Mouse (Mus musculus) liver, postnatal 0 days (tissue): Measurements from ENCODE around the gene Rtn4r. TPM values are rescaled to one million over a fixed set of nuclear protein-coding genes. Genes with fewer than 3 reads are reported as not detected.

Experiments
- ATAC-seq: fragments of 200-750 bp; cut with Nextera tagmentation; 2 replicates; pipeline ENCODE4 v1.8.0; 2017; ENCODE audit warnings: mild to moderate bottlenecking, moderate library complexity
- DNase-seq: peaks from one replicate; pipeline ENCODE4 v3.0.0-alpha.2; 2016
- H3K27ac ChIP-seq: fragments of 300-500 bp; sonication (generic); 2 replicates; pipeline ENCODE4 v1.5.1; 2014; ENCODE audit warnings: antibody characterized with exemption, moderate library complexity, mild to moderate bottlenecking, low read depth
- H3K27me3 ChIP-seq: fragments of 300-500 bp; sonication (generic); 2 replicates; pipeline ENCODE4 v1.6.1; 2014; ENCODE audit warnings: low read length, control low read depth, mixed read lengths; ENCODE audit not compliant: insufficient read depth
- H3K36me3 ChIP-seq: fragments of 300-500 bp; sonication (generic); replicated peaks from 2 replicates; pipeline ENCODE4 v1.6.1; 2014; ENCODE audit warnings: mild to moderate bottlenecking, control low read depth, low read length, moderate library complexity, mixed read lengths; ENCODE audit not compliant: insufficient read depth
- H3K4me1 ChIP-seq: fragments of 300-500 bp; sonication (generic); 2 replicates; pipeline ENCODE4 v1.6.1; 2014; ENCODE audit warnings: antibody characterized with exemption, mild to moderate bottlenecking, control low read depth; ENCODE audit not compliant: insufficient read depth
- H3K4me2 ChIP-seq: fragments of 300-500 bp; sonication (generic); 2 replicates; pipeline ENCODE4 v1.6.1; 2014; ENCODE audit warnings: low read depth, mild to moderate bottlenecking, low read length, moderate library complexity, mixed read lengths
- H3K4me3 ChIP-seq: fragments of 300-500 bp; sonication (generic); 2 replicates; pipeline ENCODE4 v1.5.1; 2014; ENCODE audit warnings: low read depth, low read length
- H3K9ac ChIP-seq: fragments of 300-500 bp; sonication (generic); replicated peaks from 2 replicates; pipeline ENCODE4 v1.6.1; 2014; ENCODE audit warnings: mild to moderate bottlenecking, moderate library complexity
- H3K9me3 ChIP-seq: fragments of 300-500 bp; sonication (generic); 2 replicates; pipeline ENCODE4 v1.6.1; 2016; ENCODE audit warnings: mild to moderate bottlenecking, control low read depth, low read length, mixed read lengths
- CTCF ChIP-seq: sonication (generic); IDR thresholded peaks from 2 replicates; pipeline ENCODE4 v1.5.1; 2016; ENCODE audit warnings: antibody characterized with exemption, low read depth
- EP300 ChIP-seq: IDR thresholded peaks from 2 replicates; pipeline ENCODE4 v1.6.1; 2016; ENCODE audit warnings: antibody characterized with exemption, low read depth, mild to moderate bottlenecking
- WGBS: fragments of 180-500 bp; shearing (Covaris S2); extraction: QIAGEN DNeasy Blood & Tissue Kit; methylation state at CpG from one replicate; pipeline ENCODE4 v1.1.7; 2014; ENCODE audit not compliant: insufficient replicate concordance; 5-methylcytosine and 5-hydroxymethylcytosine counted together
- polyA plus RNA-seq: library from polyadenylated mRNA; unstranded; fragments of >200 nt; fragmentation: Nextera tagmentation; extraction: Ambion mirVana; gene quantifications from 2 replicates; pipeline ENCODE4 v1.2.1, GENCODE M21; 2015

Rtn4r gene
- 0.15 and 0.21 TPM in 2 replicates for polyA plus RNA-seq

- H3K27me3 ChIP-seq: peaks cover 30% of the 10 kb centered on the region
- H3K36me3 ChIP-seq: no peaks in the 10 kb centered on the region
- H3K9me3 ChIP-seq: no peaks in the 10 kb centered on the region
- TF ChIP-seq EP300 (no peak), CTCF (peak; percentile 47)
- ATAC-seq (peak; percentile 72), DNase-seq (peak; percentile 62)
- WGBS: under 1% methylated on average over 74 of the region's 96 CpGs
- H3K4me3 ChIP-seq: peak within 1 kb of the TSS; percentile 60
- H3K27ac ChIP-seq: no peak within 1 kb of the TSS
- H3K4me2 ChIP-seq: peak within 1 kb of the TSS; percentile 84
- H3K9ac ChIP-seq: no peak within 1 kb of the TSS
- H3K4me1 ChIP-seq: no peaks in the 10 kb centered on the region; the same call in 1 of the 2 replicates
These were observed at the start of gene Rtn4r for GRCm38 (mm10) chr16:18127241-18127861. TSS of gene Rtn4r (plus strand) at chr16:18127642.

DNA sequence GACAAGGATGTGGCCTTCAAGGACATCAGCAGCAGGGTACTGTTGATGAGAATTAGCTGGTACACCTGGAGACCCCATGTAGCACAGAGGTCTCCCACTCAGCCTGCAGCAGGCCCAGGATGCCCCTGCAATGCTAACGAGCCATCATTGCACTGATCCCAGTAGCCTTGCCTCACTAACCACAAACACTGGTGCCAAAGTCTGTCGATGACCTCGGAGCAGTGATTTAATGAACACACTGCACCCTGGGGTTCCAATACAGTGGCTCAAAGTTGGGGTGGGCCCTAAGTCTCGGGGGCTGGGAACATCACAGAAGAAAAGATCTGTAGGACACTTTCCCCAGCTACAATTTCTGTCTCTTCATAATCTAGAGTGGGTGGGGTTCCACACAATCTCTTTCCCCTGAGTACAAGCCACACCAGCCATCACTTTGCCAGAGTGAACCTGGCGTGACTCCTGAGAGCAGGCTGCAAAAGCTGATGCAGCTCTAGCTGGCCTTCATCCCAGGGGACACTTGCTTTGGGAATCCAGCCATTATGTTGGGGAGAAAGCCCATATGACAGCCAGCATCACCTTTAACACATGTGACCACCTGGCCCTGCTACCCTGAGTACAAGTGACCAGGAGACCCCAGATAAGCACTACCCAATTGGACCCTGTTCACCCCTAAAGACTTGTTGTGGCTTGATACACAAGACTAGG, 49.0 kb upstream of the Rtn4r start:
- no peak overlapping the region for H3K4me2 ChIP-seq
- H3K4me1 ChIP-seq: peaks cover 7% of the 10 kb centered on the region
- no peak overlapping the region for H3K27ac ChIP-seq
- TF ChIP-seq EP300: no peak
- no peak for TF ChIP-seq CTCF
- no peak overlapping the region for H3K4me3 ChIP-seq
- H3K9ac ChIP-seq: no peak overlapping the region
- peaks cover 3% of the 10 kb centered on the region; the same call in 1 of the 2 replicates for H3K36me3 ChIP-seq
- H3K27me3 ChIP-seq: no peaks in the 10 kb centered on the region
- WGBS: 74% methylated on average over 5 of the region's 5 CpGs
- DNase-seq (no peak), ATAC-seq (no peak)
- H3K9me3 ChIP-seq: no peaks in the 10 kb centered on the region

DNA sequence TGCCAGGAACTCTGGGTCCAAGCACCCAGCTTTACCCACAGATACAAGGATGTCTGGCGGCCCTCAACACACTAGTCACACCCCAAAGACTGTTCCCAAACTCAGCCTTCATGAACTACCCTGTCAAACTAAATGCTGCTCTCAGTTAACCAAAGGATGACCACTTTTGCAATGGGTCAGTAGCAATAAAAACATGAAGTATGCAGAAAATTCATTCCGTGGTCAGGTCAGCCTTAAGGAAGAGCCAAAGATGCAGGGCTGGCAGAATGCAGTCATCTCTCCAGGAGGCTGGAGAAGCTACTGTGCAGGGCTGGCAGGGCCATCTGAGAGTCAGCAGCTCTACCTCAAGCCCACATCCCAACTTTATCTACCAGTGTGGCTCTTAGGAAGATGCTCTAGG, 48.1 kb upstream of the Rtn4r start:
- WGBS: 89% methylated on average over 2 of the region's 2 CpGs
- ATAC-seq (no peak), DNase-seq (no peak)

GRCm38 (mm10) chr16:18080171-18080570, 47.3 kb upstream of the Rtn4r start:
- DNase-seq (no peak), ATAC-seq (no peak)
- Histone ChIP-seq H3K4me3 (no peak overlapping the region), H3K36me3 (peaks cover 3% of the 10 kb centered on the region; the same call in 1 of the 2 replicates), H3K27me3 (no peaks in the 10 kb centered on the region), H3K4me1 (peaks cover 7% of the 10 kb centered on the region), H3K27ac (no peak overlapping the region), H3K9me3 (no peaks in the 10 kb centered on the region), H3K4me2 (no peak overlapping the region), H3K9ac (no peak overlapping the region)
- 76% methylated on average over 7 of the region's 7 CpGs for WGBS
- TF ChIP-seq EP300: no peak
- no peak for TF ChIP-seq CTCF

More for the DNA sequence above, 48.1 kb upstream of the Rtn4r start:
- Histone ChIP-seq H3K9me3 (no peaks in the 10 kb centered on the region), H3K4me2 (no peak overlapping the region), H3K27ac (no peak overlapping the region), H3K36me3 (peaks cover 3% of the 10 kb centered on the region; the same call in 1 of the 2 replicates), H3K4me3 (no peak overlapping the region), H3K9ac (no peak overlapping the region), H3K27me3 (no peaks in the 10 kb centered on the region), H3K4me1 (peaks cover 7% of the 10 kb centered on the region)
- TF ChIP-seq CTCF (no peak), EP300 (no peak)

DNA sequence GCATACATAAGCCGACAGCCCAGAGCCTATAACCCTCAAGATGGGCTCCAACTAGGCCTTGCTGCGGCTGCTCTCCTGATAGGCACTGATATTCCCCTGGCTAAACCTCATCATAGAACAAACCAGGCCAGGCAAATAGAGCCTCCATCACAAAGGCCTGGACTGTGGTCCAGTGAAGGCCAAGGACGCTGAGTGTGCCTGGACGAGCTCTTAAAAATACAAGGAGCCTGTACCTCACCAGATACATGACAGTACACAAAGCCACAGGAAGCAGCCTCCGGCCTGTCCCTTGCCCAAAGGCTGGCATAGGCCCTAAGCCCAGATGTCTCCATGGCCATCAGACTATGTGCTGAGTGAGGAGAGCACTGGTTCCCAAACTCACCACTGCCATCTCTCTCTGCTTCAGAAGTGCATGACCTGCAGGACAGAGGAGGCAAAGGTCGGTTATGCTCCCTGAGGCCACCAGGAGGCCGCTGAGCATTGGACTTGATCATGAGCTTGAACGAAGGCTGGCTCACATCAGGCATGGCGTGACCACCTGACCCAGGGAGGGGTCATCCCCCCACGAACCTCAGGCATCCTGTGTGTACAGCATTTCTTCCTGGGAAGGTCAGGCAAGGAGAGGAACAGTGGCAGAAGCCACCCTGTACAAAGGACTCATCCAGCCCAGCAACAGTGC, 46.2 kb upstream of the Rtn4r start:
- Histone ChIP-seq H3K4me3 (no peak overlapping the region), H3K27me3 (no peaks in the 10 kb centered on the region), H3K27ac (no peak overlapping the region), H3K9ac (no peak overlapping the region), H3K4me2 (no peak overlapping the region), H3K36me3 (peaks cover 3% of the 10 kb centered on the region; the same call in 1 of the 2 replicates), H3K4me1 (peaks cover 7% of the 10 kb centered on the region), H3K9me3 (no peaks in the 10 kb centered on the region)
- TF ChIP-seq EP300 (no peak), CTCF (peak; percentile 48)
- DNase-seq: no peak
- ATAC-seq: peak; percentile 55; the same call in 1 of the 2 replicates
- WGBS: 72% methylated on average over 10 of the region's 10 CpGs

DNA sequence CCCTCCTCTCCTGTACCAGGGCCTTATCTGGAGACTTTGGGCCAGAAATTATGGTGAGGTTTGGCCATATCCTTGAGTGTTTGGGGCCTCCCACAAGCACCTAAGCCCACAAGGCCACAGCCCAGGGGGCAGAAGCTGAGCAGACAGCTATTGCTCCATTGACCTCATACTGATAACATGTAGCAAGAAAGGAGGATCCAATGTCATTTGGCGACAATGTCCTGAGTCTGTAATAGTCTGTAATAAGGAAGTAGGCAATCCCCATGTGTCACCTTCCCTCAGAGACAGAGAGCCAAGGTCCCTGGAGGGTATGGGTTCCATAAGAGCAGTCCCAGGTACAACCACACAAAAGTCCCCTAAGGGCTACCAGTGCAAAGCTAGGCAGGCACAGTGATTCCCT, 45.2 kb upstream of the Rtn4r start:
- TF ChIP-seq EP300 (no peak), CTCF (no peak)
- H3K27me3 ChIP-seq: no peaks in the 10 kb centered on the region
- no peak for ATAC-seq
- no peak overlapping the region for H3K27ac ChIP-seq
- no peak overlapping the region for H3K9ac ChIP-seq
- H3K9me3 ChIP-seq: no peaks in the 10 kb centered on the region
- H3K4me1 ChIP-seq: peaks cover 7% of the 10 kb centered on the region
- H3K4me3 ChIP-seq: no peak overlapping the region
- no peak overlapping the region for H3K4me2 ChIP-seq
- DNase-seq: no peak
- WGBS: 60% methylated on average over 1 of the region's 1 CpGs
- peaks cover 3% of the 10 kb centered on the region; the same call in 1 of the 2 replicates for H3K36me3 ChIP-seq
